Mouse (Mus musculus): Measurements from ENCODE around the gene Donson.

DNA sequence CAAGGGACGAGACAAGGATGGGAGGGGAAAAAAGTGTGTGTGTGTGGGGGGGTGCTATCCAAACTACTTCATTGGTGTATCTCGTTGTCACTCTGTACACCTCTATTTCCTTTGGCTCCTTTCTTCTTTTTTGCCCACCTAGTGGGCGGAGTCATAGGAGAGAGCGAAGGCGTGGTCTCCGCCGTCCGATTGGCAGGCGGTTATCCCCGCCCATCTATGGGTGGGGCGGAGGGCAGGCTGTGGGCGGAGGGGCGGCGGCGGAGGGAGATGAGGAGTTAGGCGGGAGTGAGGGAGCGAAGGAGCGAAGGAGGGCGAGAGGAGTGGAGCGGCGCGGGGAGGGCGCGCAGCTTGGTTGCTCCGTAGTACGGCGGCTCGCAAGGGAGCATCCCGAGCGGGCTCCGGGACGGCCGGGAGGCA, 40.5 kb upstream of the Donson start, which contains the start of gene Itsn1:
- TF ChIP-seq POLR2AphosphoS5 (IDR thresholded peaks at IDR 0.05; ENCODE audit: borderline replicate concordance, low read depth, low read length) (no peak), POLR2A (IDR thresholded peaks at IDR 0.05; ENCODE audit: control insufficient read depth in 1 of 2, insufficient read depth in 1 of 2, low read depth in 1 of 2, low read length in 2 of 2, poor library complexity in 1 of 2) (no peak; a peak in 1 of 4 replicates), EP300 (IDR thresholded peaks at IDR 0.05; ENCODE audit: low read depth in 1 of 2, low read length in 2 of 2) (no peak), CTCF (IDR thresholded peaks at IDR 0.05 in 2 of 3, conservative IDR thresholded peaks at IDR 0.05 in 1 of 3; ENCODE audit: control insufficient read depth in 1 of 3, insufficient read depth in 1 of 3, low read depth in 2 of 3, low read length in 3 of 3, poor library complexity in 1 of 3, severe bottlenecking in 1 of 3) (no peak), UBTF (IDR thresholded peaks at IDR 0.05; ENCODE audit: borderline replicate concordance, insufficient read depth, low read depth, low read length) (no peak), ZC3H11A (IDR thresholded peaks at IDR 0.05; ENCODE audit: low read depth, low read length) (no peak)
